ENCODE assay signal across 11 mouse cellular contexts in the genomic region with DNA sequence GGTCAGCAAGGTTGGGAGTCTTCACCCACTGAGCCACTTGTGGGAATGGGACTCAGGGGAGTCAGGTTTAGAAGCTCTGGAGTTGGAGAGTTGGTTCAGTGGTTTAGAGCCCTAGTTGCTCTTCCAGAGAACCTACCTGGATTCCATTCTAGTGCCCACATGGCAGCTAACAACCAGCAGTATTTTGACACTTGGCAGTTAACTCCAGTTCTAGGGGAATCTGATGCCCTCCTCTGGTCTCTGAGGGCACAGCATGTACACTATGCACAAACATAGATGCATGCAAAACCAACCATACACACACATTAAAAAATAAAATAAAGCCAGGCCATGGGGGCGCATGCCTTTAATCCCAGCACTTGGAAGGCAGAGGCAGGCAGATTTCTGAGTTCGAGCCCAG. TPM values are rescaled to one million over a fixed set of nuclear protein-coding genes. Genes with fewer than 3 reads are reported as not detected.
DNase-seq lines count a peak whose midpoint lies in the region; TF ChIP-seq lines count a peak whose summit lies in the region.
"Had no signal": no experiment of that assay in that cellular context is flagged by ENCODE, and none has a peak within 500 bp of the region (broad histone marks: within the 10 kb centered on the region; RNA-seq: fewer than 3 reads in every experiment).

No protein-coding gene starts in this region.

- H3K9me3 ChIP-seq in E14TG2a.4 (ENCODE audit: low read length) = no peaks in the 10 kb centered on the region
- H3K9me3 ChIP-seq: neural tube, embryonic 12.5 days had no signal

- H3K4me3 ChIP-seq in left cerebral cortex, adult 2 months = no peak overlapping the region
- H3K4me3 ChIP-seq in E14TG2a.4 (replicated peaks; ENCODE audit: low read length) = no peak overlapping the region
- H3K4me3 ChIP-seq: neural tube, embryonic 12.5 days had no signal

- DNase-seq in left cerebral cortex, adult 2 months (ENCODE audit: extremely low spot score in 1 of 2, low spot score in 2 of 2) = no peak
- no peak for DNase-seq in left cerebral cortex, adult 8-10 months (ENCODE audit: low spot score in 2 of 2)
- peak; percentile 72 for DNase-seq in CD4-positive helper T cell, adult 2 months (ENCODE audit: low read depth, low spot score)
- peak; percentile 59 for DNase-seq in retina, embryonic 14.5 days (ENCODE audit: low spot score)
- DNase-seq in left cerebral cortex, postnatal 14 days (ENCODE audit: low spot score in 2 of 2) = no peak
- no peak for DNase-seq in testis, postnatal 10 days (ENCODE audit: low spot score)
- no peak for DNase-seq in urinary bladder, postnatal 25 days (ENCODE audit: low spot score)
- DNase-seq: cerebellum, adult 11 months; right cerebral cortex, postnatal 4 days had no signal

- H3K27ac ChIP-seq in left cerebral cortex, adult 2 months = no peak overlapping the region
- H3K27ac ChIP-seq: neural tube, embryonic 12.5 days had no signal

- intact Hi-C loops in left cerebral cortex, adult 2 months (cut with DNase I) = no loop called here
- intact Hi-C loops in left cerebral cortex, postnatal 14 days (cut with DNase I) = no loop called here

- H3K4me1 ChIP-seq in E14TG2a.4 (replicated peaks; ENCODE audit: low read depth, low read length) = peaks cover 24% of the 10 kb centered on the region

- peak; percentile 35 for TF ChIP-seq CTCF in left cerebral cortex, adult 2 months (IDR thresholded peaks at IDR 0.05)
- peak; percentile 21 for TF ChIP-seq CTCF in E14TG2a.4 (conservative IDR thresholded peaks at IDR 0.05; ENCODE audit: low read length)

- no peaks in the 10 kb centered on the region; the same call in 1 of the 2 replicates for H3K27me3 ChIP-seq in E14TG2a.4 (ENCODE audit: insufficient read depth, low read length)
- H3K27me3 ChIP-seq: neural tube, embryonic 12.5 days had no signal

- H3K36me3 ChIP-seq in E14TG2a.4 (ENCODE audit: insufficient read depth, low read length) = no peaks in the 10 kb centered on the region

RNA-seq across cellular contexts. Expression of a gene that starts 8.9 kb away (rescaled TPM):
- total RNA-seq in left cerebral cortex, adult 2 months (2021) = 10 to 100 TPM; 64.9 to 66.8 TPM
- total RNA-seq in left cerebral cortex, adult 8-10 months (2022) = 10 to 100 TPM; 52.5 to 62.4 (median 56.1) TPM
- total RNA-seq in left cerebral cortex, postnatal 14 days (2021) = 10 to 100 TPM; 63.4 to 66.7 TPM

RNA-seq across cellular contexts. Expression of a gene that starts 10.9 kb away (rescaled TPM):
- 10 to 100 TPM; 56.9 to 60.4 TPM for total RNA-seq in left cerebral cortex, adult 2 months (2021)
- total RNA-seq in left cerebral cortex, adult 8-10 months (2022) = 10 to 100 TPM; 47.2 to 58.2 (median 52.3) TPM
- 10 to 100 TPM; 73.5 to 77.2 TPM for total RNA-seq in left cerebral cortex, postnatal 14 days (2021)

RNA-seq across cellular contexts. Expression of a gene that starts 16.6 kb away (rescaled TPM):
- total RNA-seq in left cerebral cortex, adult 2 months (2021) = 10 to 100 TPM; 64.0 to 64.7 TPM
- 10 to 100 TPM; 58.5 to 69.8 (median 63.9) TPM for total RNA-seq in left cerebral cortex, adult 8-10 months (2022)
- 10 to 100 TPM; 77.0 to 79.2 TPM for total RNA-seq in left cerebral cortex, postnatal 14 days (2021)

RNA-seq across cellular contexts. Expression of a gene that starts 21.1 kb away (rescaled TPM):
- total RNA-seq in left cerebral cortex, adult 2 months (2021) = 10 to 100 TPM; 21.2 to 21.9 TPM
- total RNA-seq in left cerebral cortex, adult 8-10 months (2022) = 10 to 100 TPM; 14.2 to 24.3 (median 22.2) TPM
- 10 to 100 TPM; 23.5 to 27.0 TPM for total RNA-seq in left cerebral cortex, postnatal 14 days (2021)

RNA-seq across cellular contexts. Expression of a gene that starts 29.3 kb away (rescaled TPM):
- 10 to 100 TPM; 45.6 to 46.3 TPM for total RNA-seq in left cerebral cortex, adult 2 months (2021)
- total RNA-seq in left cerebral cortex, adult 8-10 months (2022) = 10 to 100 TPM; 41.2 to 45.3 (median 42.5) TPM
- 10 to 100 TPM; 46.7 TPM for total RNA-seq in left cerebral cortex, postnatal 14 days (2021)

Comparison
In these comparisons a context has a peak if more than half of its experiments do, and no peak if none do; other contexts are left out.
1. DNase-seq: peak in CD4-positive helper T cell, adult 2 months (single experiment) and retina, embryonic 14.5 days (single experiment); none in left cerebral cortex, adult 2 months (0 of 2), left cerebral cortex, adult 8-10 months (0 of 2), left cerebral cortex, postnatal 14 days (0 of 2), testis, postnatal 10 days (single experiment) and urinary bladder, postnatal 25 days (single experiment).